Mouse (Mus musculus): ENCODE measurements around the gene Agrp.
"Not testable (repeated sequence)": the region's sequence is repeated elsewhere in the genome, so short reads cannot be mapped to it uniquely, and the experiment has no call there.

Gene Agrp

GRCm38 (mm10) chr8:105598777-105599176, 38.4 kb downstream of the Agrp start:
- DNase-seq (ENCODE audit: low spot score in 2 of 2): no peak

- DNase-seq (ENCODE audit: low spot score in 2 of 2): peak; percentile 69 to 72
These were observed 40.7 kb downstream of the Agrp start for GRCm38 (mm10) chr8:105596362-105597034.

GRCm38 (mm10) chr8:105594451-105595242, 42.5 kb downstream of the Agrp start:
- DNase-seq (ENCODE audit: low spot score in 2 of 2): no peak

GRCm38 (mm10) chr8:105593859-105594258, 43.3 kb downstream of the Agrp start:
- DNase-seq (ENCODE audit: low spot score in 2 of 2): peak; percentile 38 to 47

- no peak for DNase-seq (ENCODE audit: low spot score in 2 of 2)
These were observed 44.8 kb downstream of the Agrp start for GRCm38 (mm10) chr8:105592431-105592830.

- DNase-seq (ENCODE audit: low spot score in 2 of 2): no peak
These were observed 57.5 kb downstream of the Agrp start for GRCm38 (mm10) chr8:105579719-105580118.

- DNase-seq (ENCODE audit: low spot score in 2 of 2): no peak
These were observed 61.7 kb downstream of the Agrp start for GRCm38 (mm10) chr8:105575538-105575937.

- DNase-seq (ENCODE audit: low spot score in 2 of 2): no peak
These were observed 62.5 kb downstream of the Agrp start for GRCm38 (mm10) chr8:105574741-105575140.

GRCm38 (mm10) chr8:105573427-105573826, 63.8 kb downstream of the Agrp start:
- DNase-seq (ENCODE audit: low spot score in 2 of 2): peak in 1 of 2 experiments; percentile 46

- no peak for DNase-seq (ENCODE audit: low spot score in 2 of 2)
These were observed 65.4 kb downstream of the Agrp start for GRCm38 (mm10) chr8:105571810-105572209.

- peak; percentile 16 to 18 for DNase-seq (ENCODE audit: low spot score in 2 of 2)
These were observed 70.2 kb downstream of the Agrp start for GRCm38 (mm10) chr8:105566703-105567595.

- peak; percentile 98 to 99 for DNase-seq (ENCODE audit: low spot score in 2 of 2)
These were observed 71.1 kb downstream of the Agrp start, which contains the start of gene Atp6v0d1 for GRCm38 (mm10) chr8:105565952-105566702. TSS of gene Atp6v0d1 (minus strand) at chr8:105566047.

- peak; percentile 15 for DNase-seq (ENCODE audit: low spot score in 2 of 2)
These were observed 71.8 kb downstream of the Agrp start for GRCm38 (mm10) chr8:105565401-105565881.

GRCm38 (mm10) chr8:105564573-105565229, 72.5 kb downstream of the Agrp start:
- not testable (repeated sequence) for DNase-seq (ENCODE audit: low spot score in 2 of 2)

GRCm38 (mm10) chr8:105563871-105564270, 73.3 kb downstream of the Agrp start:
- DNase-seq (ENCODE audit: low spot score in 2 of 2): no peak

GRCm38 (mm10) chr8:105562863-105563262, 74.3 kb downstream of the Agrp start:
- DNase-seq (ENCODE audit: low spot score in 2 of 2): no peak

GRCm38 (mm10) chr8:105555230-105555629, 82.0 kb downstream of the Agrp start:
- DNase-seq (ENCODE audit: low spot score in 2 of 2): no peak

- DNase-seq (ENCODE audit: low spot score in 2 of 2): peak in 1 of 2 experiments; percentile 55
These were observed 83.1 kb downstream of the Agrp start for GRCm38 (mm10) chr8:105554087-105554486.

- no peak for DNase-seq (ENCODE audit: low spot score in 2 of 2)
These were observed 84.4 kb downstream of the Agrp start for GRCm38 (mm10) chr8:105552824-105553223.

GRCm38 (mm10) chr8:105552032-105552431, 85.2 kb downstream of the Agrp start:
- no peak for DNase-seq (ENCODE audit: low spot score in 2 of 2)
